Mouse (Mus musculus): ENCODE data around the gene Carf.

DNA sequence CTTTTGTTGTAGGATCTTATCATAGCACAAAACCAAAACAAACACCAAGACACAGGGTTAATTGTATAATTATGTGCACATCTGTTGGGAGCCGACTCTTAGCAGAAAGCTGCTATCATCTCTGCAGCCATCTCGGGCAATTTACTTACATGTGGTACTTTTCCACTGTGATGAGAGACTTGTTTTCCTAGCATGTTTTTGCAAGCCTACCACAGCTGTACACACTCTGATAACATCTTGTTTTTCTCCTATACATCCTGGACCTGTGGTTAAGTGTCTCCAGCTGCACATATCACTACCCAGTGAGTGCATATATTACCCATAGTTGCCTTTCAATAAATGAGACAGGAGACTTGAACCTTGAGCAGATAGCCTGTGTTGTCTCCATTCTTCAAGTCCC lies 23.1 kb upstream of the Carf start:
- TF ChIP-seq CTCF (IDR thresholded peaks at IDR 0.05; ENCODE audit: control insufficient read depth, insufficient read depth, insufficient replicate concordance, low read depth, low read length), result no peak
- no peak for TF ChIP-seq POLR2A (IDR thresholded peaks at IDR 0.05; ENCODE audit: control insufficient read depth, low read depth, low read length)
